ENCODE assay signal across 10 mouse cellular contexts in genomic region chr13:52154111-52154843, GRCm38 (mm10).
A peak's percentile ranks its signal among the peaks of the same experiment; 100 is the strongest.
DNase-seq lines count a peak whose midpoint lies in the region; ATAC-seq lines count a peak whose summit lies in the region.
"Had no signal": no experiment of that assay in that cellular context is flagged by ENCODE, and none has a peak within 500 bp of the region (broad histone marks: within the 10 kb centered on the region; RNA-seq: fewer than 3 reads in every experiment).

No protein-coding gene starts in this region.

- no peak overlapping the region for H3K4me2 ChIP-seq in embryonic facial prominence, embryonic 14.5 days (ENCODE audit: low read depth, low read length)
- H3K4me2 ChIP-seq in lung, embryonic 16.5 days (ENCODE audit: low read depth, low read length) = no peak overlapping the region
- H3K4me2 ChIP-seq in neural tube, embryonic 15.5 days = peak overlapping the region; percentile 41
- H3K4me2 ChIP-seq: embryonic facial prominence, embryonic 13.5 days; midbrain, embryonic 12.5 days had no signal

- ATAC-seq in embryonic facial prominence, embryonic 14.5 days (ENCODE audit: low read depth) = no peak
- peak; percentile 27; the same call in 1 of the 2 replicates for ATAC-seq in lung, embryonic 16.5 days (ENCODE audit: low read depth)
- peak; percentile 34; the same call in 1 of the 2 replicates for ATAC-seq in neural tube, embryonic 15.5 days (ENCODE audit: low FRiP score)

- H3K27ac ChIP-seq in embryonic facial prominence, embryonic 14.5 days (replicated peaks; ENCODE audit: low read depth, low read length) = peak overlapping the region; percentile 15; the same call in 1 of the 2 replicates
- no peak overlapping the region for H3K27ac ChIP-seq in embryonic facial prominence, embryonic 10.5 days (replicated peaks)
- peak overlapping the region; percentile 18 for H3K27ac ChIP-seq in lung, embryonic 16.5 days (ENCODE audit: low read length)
- H3K27ac ChIP-seq in neural tube, embryonic 15.5 days (replicated peaks) = peak overlapping the region; percentile 72
- H3K27ac ChIP-seq: embryonic facial prominence, embryonic 13.5 days; midbrain, embryonic 12.5 days had no signal

- H3K9me3 ChIP-seq in embryonic facial prominence, embryonic 14.5 days (ENCODE audit: control insufficient read depth, low read length) = 0 out of 2 replicates have a peak, but pooled peaks cover 4% of the 10 kb centered on the region
- H3K9me3 ChIP-seq in embryonic facial prominence, embryonic 10.5 days = no peaks in the 10 kb centered on the region
- H3K9me3 ChIP-seq in lung, embryonic 16.5 days (ENCODE audit: control insufficient read depth, low read length) = no peaks in the 10 kb centered on the region
- H3K9me3 ChIP-seq in neural tube, embryonic 15.5 days (replicated peaks) = no peaks in the 10 kb centered on the region
- H3K9me3 ChIP-seq: embryonic facial prominence, embryonic 13.5 days; midbrain, embryonic 12.5 days had no signal

- H3K9ac ChIP-seq in embryonic facial prominence, embryonic 14.5 days (ENCODE audit: low read depth, low read length) = no peak overlapping the region
- H3K9ac ChIP-seq in lung, embryonic 16.5 days (ENCODE audit: low read length) = no peak overlapping the region
- H3K9ac ChIP-seq in neural tube, embryonic 15.5 days (replicated peaks) = no peak overlapping the region
- H3K9ac ChIP-seq: embryonic facial prominence, embryonic 13.5 days; midbrain, embryonic 12.5 days had no signal

- no peaks in the 10 kb centered on the region for H3K27me3 ChIP-seq in embryonic facial prominence, embryonic 14.5 days (replicated peaks; ENCODE audit: control insufficient read depth, insufficient read depth, low read length)
- H3K27me3 ChIP-seq in embryonic facial prominence, embryonic 10.5 days (replicated peaks; ENCODE audit: low read depth, poor library complexity, severe bottlenecking) = no peaks in the 10 kb centered on the region
- H3K27me3 ChIP-seq in lung, embryonic 16.5 days (ENCODE audit: control insufficient read depth, insufficient read depth, low read depth, low read length) = no peaks in the 10 kb centered on the region
- no peaks in the 10 kb centered on the region for H3K27me3 ChIP-seq in neural tube, embryonic 15.5 days (replicated peaks)
- H3K27me3 ChIP-seq: embryonic facial prominence, embryonic 13.5 days had no signal

- H3K4me1 ChIP-seq in embryonic facial prominence, embryonic 14.5 days (ENCODE audit: control insufficient read depth, insufficient read depth, low read length) = peaks cover 31% of the 10 kb centered on the region
- peaks cover 38% of the 10 kb centered on the region for H3K4me1 ChIP-seq in embryonic facial prominence, embryonic 10.5 days
- peaks cover 43% of the 10 kb centered on the region for H3K4me1 ChIP-seq in lung, embryonic 16.5 days (replicated peaks; ENCODE audit: control insufficient read depth, insufficient read depth, low read length)
- H3K4me1 ChIP-seq in neural tube, embryonic 15.5 days = peaks cover 28% of the 10 kb centered on the region

- DNase-seq in embryonic facial prominence, embryonic 14.5 days (ENCODE audit: low spot score) = no peak
- no peak for DNase-seq in embryonic facial prominence, embryonic 10.5 days (ENCODE audit: low spot score)
- DNase-seq in lung, postnatal 36 days = no peak
- peak; percentile 61 for DNase-seq in layer of hippocampus, adult 11-12 months (ENCODE audit: low spot score)
- DNase-seq in embryo, embryonic 10 days (ENCODE audit: low spot score) = no peak
- no peak for DNase-seq in thymus, postnatal 4 days

- H3K36me3 ChIP-seq in embryonic facial prominence, embryonic 14.5 days (ENCODE audit: control insufficient read depth, insufficient read depth, low read length) = no peaks in the 10 kb centered on the region
- no peaks in the 10 kb centered on the region for H3K36me3 ChIP-seq in embryonic facial prominence, embryonic 10.5 days (replicated peaks)
- no peaks in the 10 kb centered on the region for H3K36me3 ChIP-seq in lung, embryonic 16.5 days (ENCODE audit: control insufficient read depth, insufficient read depth, low read length)
- no peaks in the 10 kb centered on the region for H3K36me3 ChIP-seq in neural tube, embryonic 15.5 days
- H3K36me3 ChIP-seq: embryonic facial prominence, embryonic 13.5 days; midbrain, embryonic 12.5 days had no signal

- H3K4me3 ChIP-seq in embryonic facial prominence, embryonic 14.5 days (ENCODE audit: low read depth, low read length) = no peak overlapping the region
- no peak overlapping the region for H3K4me3 ChIP-seq in embryonic facial prominence, embryonic 10.5 days
- H3K4me3 ChIP-seq in lung, embryonic 16.5 days (ENCODE audit: low read length) = no peak overlapping the region
- no peak overlapping the region for H3K4me3 ChIP-seq in neural tube, embryonic 15.5 days (replicated peaks)
- H3K4me3 ChIP-seq: embryonic facial prominence, embryonic 13.5 days; midbrain, embryonic 12.5 days had no signal

- WGBS in embryonic facial prominence, embryonic 14.5 days = 65% methylated on average over 5 of the region's 5 CpGs
- 75% methylated on average over 5 of the region's 5 CpGs for WGBS in embryonic facial prominence, embryonic 10.5 days
- WGBS in lung, embryonic 16.5 days = 46% methylated on average over 5 of the region's 5 CpGs
- 70% methylated on average over 5 of the region's 5 CpGs for WGBS in neural tube, embryonic 15.5 days
